Mouse (Mus musculus): ENCODE data around the gene Olig1.
A peak's percentile ranks its signal among the peaks of the same experiment; 100 is the strongest.

Gene Olig1

DNA sequence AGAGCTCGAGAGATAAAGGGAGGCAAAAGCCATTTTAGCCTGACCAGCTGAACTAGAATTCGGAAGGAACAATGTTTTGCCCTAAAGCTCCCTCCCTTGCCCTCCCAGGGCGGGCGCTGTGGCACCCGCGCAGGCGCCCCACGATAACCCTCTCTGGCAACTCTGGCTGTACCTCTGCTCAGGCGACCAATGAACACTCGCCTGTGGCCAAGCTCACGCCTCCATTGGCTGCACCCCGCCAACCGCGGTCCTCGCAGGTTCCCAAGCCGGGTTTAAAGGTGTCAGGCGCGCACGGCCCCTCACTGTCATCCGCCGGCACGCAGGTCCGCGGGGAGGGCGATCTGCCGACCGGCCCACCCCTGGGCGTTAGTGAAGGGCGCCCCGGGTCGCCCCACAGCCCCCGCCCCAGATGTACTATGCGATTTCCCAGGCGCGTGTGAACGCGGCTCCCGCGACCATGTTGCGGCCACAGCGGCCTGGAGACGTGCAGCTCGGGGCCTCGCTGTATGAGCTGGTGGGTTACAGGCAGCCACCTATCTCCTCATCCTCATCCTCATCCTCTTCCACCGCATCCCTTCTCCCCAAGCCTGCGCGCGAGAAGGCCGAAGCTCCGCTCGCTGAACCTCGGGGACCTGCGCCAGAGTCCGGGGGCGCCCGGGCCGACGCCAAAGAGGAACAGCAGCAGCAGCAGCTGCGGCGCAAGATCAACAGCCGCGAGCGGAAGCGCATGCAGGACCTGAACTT, at the start of gene Olig1:
TSS of gene Olig1 (plus strand) at position 305 of the 744 bp plus-strand sequence.
- peak; percentile 65 for DNase-seq (ENCODE audit: low spot score)

DNA sequence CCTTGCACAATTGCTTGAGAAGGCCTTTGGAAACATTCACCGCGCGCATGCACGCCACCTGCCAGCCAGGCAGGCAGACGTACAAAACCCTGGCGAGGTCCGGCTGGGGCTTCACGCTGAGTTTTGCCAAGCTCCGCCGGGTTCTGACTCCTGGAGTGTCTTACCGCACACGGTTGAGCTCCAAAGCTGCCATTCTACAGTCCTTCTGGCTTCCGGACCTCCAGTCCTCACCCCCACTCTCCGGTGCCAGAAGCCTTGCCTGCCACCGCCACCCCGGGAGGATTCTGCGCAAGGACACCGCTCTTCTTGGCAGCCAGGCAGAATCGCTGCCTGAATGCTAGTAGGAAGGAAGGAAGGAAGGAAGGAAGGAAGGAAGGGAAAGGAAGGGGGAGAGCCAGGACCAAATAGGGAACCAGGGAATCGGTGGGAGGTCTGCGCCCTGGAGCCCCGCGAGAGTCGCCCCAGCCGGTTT, 47.4 kb upstream of the Olig1 start:
- no peak for DNase-seq (ENCODE audit: low spot score)

- no peak for DNase-seq (ENCODE audit: low spot score)
Measured at GRCm38 (mm10) chr16:91222643-91223271, 46.8 kb upstream of the Olig1 start.

DNA sequence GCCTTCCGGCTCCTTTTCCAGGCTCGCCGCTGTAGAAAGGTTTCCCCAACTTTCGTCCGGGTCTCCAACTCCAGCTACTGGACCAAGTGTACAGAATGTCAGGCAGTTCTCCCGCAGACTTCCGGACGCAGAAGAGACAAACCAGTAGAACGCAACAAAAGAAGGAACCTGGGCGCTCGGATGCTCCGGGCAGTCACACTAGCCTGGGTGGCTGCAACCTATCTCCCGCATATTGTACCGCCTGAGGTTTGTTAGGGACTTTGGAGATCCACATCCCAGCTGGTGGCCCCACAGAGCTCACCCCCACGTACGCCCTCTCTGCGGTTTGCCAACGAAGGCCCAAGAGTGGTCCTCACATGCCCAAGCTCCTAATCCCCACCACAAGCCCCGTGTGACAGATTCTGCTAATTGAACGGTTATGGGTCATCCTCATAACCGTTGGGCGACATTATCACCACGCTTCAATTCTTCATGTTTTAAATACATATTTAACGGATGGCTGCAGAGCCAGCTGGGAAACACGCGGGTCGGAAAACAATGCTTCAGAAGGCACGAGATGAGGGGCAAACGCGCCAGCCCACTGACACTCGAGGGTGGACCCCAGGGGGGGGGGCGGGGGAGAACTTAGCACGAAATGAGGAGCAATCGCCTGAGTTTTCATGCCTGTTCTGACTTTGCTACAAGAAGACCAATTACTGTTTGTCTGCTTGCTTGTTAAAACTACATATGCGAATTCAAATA, 46.1 kb upstream of the Olig1 start:
- no peak for DNase-seq (ENCODE audit: low spot score)

DNA sequence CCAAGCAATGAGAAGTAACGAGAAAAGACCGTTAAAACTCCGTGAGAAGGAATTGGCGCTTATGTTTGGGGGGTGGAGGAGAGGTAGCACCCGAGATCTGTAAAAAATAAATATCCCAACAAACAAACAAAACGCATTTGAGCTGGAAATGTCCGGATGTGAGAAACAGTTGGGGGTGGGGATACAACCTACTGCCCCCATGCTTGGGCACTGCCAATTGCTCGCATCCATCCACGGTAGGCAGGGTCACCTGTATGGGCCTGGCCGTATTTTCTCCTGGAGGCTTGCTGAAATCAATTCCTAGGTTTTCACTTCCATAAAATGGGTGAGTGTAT, 45.5 kb upstream of the Olig1 start:
- no peak for DNase-seq (ENCODE audit: low spot score)

- DNase-seq (ENCODE audit: low spot score) = peak; percentile 53
Measured at GRCm38 (mm10) chr16:91224481-91225232, 44.9 kb upstream of the Olig1 start.

DNA sequence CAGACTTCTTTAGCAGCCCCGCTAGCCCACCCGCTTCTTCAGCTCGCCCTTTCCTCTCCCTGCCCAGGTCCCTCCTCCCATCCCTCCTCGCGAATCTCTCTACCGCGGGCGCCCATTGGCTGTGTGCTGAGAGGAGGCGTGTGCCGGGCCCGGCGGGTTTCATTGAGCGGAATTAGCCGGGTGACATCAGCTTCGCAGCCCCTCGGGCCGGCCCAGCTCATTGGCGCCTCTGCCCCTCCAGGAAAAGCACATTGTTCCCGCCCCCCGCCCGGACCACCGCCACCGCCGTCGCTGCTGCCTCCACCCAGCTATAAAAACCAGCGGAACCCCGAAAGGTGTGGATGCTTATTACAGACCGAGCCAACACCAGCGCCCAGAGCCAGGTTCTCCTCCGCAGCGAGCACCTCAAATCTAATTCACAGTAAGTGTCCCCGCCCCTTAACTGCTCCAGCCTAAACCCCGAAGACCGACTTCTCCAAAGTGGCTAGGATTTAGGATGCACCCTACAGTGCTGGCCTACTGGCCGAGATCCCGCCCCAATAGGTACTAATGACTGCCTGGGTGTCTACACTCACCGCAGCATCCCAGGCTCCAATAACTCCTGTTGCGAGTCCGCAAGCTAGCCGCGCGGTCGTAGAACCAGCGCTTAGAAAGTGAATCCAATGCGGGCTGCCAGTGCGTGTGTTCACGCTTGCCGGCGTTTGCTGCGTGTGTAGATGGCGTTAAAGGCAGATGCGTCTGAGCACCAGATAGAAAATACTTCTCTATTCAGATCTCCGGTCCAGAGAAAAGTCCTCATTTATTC, 44.1 kb upstream of the Olig1 start, which contains the start of gene Olig2:
TSS of gene Olig2 (plus strand) at position 225 of the 805 bp plus-strand sequence.
- DNase-seq (ENCODE audit: low spot score) = no peak

GRCm38 (mm10) chr16:91226038-91226882, 43.3 kb upstream of the Olig1 start:
- DNase-seq (ENCODE audit: low spot score) = no peak

DNA sequence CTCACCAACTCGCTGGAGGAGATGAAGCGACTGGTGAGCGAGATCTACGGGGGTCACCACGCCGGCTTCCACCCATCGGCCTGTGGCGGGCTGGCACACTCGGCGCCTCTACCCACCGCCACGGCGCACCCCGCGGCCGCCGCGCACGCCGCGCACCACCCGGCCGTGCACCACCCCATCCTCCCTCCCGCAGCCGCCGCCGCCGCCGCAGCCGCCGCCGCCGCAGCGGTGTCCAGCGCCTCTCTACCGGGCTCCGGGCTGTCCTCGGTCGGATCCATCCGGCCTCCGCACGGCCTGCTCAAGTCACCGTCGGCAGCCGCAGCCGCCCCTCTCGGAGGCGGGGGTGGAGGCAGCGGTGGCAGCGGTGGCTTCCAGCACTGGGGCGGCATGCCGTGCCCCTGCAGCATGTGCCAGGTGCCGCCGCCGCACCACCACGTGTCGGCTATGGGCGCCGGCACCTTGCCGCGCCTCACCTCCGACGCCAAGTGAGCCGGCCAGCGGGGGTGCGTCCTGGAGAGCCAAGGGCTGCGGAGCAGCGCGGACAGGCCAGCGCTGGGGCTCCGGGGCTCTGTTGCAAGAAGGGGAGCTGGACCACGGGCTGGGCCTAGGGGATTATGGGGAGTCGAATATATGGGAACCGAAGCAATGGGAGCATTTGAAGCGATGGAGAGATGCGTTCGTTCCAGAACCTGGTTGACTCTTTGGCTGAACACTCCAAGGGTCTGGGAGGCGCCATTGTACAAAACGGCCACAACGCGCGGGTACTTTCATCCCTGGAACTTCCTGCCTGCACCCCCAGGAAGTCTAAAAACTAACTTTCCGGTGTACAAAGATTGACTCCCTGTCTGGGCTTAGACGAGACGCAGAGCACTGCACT, 42.5 kb upstream of the Olig1 start:
- DNase-seq (ENCODE audit: low spot score) = no peak

DNA sequence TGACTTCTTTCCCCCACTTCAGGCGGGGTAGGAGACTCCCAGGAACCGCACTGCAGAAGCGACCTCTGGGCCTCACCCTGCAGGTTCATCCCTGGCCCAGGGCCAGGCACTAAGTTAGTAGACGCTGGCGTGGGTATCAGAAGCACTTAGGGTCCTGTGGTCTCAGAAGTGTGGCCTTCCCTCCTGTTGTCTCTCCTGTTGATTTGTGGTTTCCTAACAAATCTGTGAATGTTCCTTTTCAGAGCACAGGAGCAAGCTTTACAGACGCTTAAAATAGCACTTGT, 41.9 kb upstream of the Olig1 start:
- no peak for DNase-seq (ENCODE audit: low spot score)

DNA sequence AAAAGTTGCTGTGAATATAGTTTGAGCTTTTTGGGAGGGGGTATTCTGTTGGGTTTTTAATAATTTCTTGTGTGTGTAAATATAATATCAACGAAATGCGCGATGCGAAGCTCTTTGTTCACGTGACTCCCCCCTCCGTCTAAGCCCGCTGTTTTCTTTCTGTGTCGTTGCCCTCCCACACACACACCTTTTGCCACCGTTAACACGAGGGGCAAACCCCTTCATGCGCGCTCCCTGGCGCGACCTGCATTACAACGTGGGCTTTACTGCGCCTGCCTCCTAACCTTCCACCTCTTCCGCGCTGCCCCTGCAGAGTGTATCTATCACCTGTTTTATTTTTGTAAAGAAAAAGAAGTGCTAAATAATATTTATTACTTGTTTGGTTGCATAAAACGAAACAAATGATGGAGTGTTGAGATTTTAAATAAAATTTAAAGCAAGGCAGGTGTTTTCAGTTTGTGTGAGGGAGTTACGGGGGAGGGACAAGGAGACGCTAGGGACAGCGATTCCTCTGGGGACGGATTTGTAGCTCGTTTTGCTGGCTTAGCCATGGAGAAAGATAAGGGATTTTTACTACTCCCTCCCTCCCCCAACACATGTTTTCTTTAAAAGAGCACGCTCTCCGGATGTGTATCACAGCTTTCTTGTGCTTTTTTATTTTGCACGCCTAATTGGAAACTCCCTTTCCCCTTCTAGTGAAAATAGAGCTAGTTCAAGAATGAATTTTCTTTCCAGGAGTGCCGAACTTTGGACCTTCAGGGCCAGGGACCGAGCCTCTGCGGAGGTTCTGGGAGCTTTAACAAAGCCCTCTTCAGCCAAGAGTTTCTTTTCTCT, 41.1 kb upstream of the Olig1 start:
- DNase-seq (ENCODE audit: low spot score) = no peak

DNA sequence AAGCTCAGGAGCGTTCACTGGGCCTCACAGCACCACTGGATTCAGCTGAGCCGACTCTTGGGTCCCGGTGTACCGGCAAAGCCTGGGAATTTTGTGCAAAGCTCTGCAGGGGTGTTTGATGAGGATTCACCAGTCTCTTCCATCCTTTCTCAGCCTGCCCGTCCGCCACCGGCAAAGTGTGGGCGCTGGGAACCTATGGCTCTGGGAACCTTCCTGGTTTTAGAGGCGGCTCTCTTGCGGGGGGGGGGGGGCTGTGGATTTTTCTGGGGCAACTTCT, 40.6 kb upstream of the Olig1 start:
- DNase-seq (ENCODE audit: low spot score) = no peak

DNA sequence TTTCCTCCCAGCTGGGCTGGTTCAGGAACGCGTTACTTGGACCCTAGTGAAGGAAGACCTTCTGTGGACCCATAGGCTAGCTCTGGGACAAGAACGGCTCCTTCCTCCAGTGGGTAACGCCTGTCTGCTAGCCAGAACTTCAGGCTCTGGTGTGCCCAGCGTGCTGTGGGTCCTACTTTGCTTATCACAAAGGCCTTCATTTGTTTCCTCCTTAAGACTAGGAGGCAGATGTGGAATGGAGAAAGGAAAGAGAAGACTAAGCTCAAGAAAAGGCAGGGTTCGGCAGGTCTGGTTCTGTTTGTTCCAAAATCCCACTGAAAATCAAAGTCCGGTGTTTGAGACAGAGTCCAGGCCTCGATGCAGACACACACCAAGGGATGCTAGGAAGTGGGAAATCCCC, 39.9 kb upstream of the Olig1 start:
- no peak for DNase-seq (ENCODE audit: low spot score)

- DNase-seq (ENCODE audit: low spot score) = no peak
Measured at GRCm38 (mm10) chr16:91231781-91232469, 37.6 kb upstream of the Olig1 start.

DNA sequence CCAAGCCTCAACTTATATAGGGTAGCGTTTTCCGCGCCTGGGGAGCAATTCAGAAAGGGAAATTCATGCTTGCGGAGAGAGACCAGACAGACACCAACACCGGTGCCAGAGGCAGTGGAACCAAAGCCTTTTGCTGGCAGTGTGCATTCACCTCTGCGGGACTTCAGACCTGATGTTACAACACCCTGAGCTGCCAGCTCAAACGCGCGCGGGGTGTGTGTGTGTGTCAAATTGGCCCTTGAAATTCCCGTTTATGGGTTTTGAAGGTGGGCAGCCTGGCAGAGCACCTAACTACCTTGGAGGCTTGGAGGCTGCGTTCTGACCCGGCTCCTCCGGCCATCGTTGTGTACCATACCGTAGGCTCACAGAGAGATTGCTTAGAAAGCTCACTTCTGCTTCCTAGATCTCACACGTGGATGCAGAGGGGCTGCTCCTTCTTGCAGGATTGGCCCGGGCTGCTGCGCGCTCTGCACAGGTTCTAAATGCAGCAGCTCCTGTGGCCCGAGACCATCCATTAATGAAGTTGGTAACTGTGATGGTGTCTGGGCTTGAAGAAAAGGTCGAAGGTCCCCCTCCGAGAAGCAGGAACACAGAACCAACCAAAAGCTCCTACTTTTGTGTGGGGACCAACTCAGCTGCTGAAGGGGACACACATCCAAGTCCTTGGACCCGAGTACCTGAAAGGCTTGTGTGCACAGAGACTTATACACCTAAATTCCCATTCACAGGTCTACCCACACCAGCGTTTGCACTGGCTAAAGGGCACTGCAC, 36.9 kb upstream of the Olig1 start:
- DNase-seq (ENCODE audit: low spot score) = no peak

DNA sequence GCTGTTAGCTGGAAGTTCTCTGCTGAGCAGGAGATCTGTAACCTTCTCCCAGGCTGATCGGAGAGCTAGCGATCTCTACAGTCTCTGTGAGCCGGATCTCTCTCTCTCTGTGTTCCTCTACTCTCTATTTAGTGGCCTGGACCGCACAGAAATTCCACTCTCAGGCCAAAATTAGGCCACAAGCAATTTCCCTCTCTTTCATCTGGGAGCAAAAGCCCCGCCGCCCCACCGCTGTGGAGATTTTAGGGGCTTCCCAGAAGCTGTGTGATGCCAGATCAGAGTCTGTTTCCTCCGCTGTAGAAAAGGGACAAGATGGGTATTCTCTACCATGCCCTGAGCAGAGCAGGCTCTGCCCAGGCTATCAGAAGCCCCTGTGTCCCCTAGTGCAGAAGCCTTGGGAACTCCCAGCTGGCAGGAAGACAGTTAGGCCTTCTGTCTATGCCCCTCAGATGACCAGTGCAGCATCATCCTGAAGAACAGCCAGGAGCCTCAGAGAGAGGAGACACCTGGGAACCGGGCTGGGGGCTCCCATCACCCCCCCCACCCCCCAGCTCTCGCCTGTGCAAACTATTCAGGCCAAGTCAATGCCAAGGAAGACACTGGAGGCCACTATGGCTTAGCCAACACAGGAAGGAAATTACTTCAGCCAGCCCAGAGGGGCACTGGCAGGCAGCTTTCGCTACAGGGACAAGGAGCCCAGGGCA, 36.2 kb upstream of the Olig1 start:
- no peak for DNase-seq (ENCODE audit: low spot score)

GRCm38 (mm10) chr16:91239024-91239423, 30.5 kb upstream of the Olig1 start:
- DNase-seq (ENCODE audit: low spot score) = no peak
